Mouse (Mus musculus): Measurements from ENCODE around the gene Zfp617.
"Not testable (repeated sequence)": the region's sequence is repeated elsewhere in the genome, so short reads cannot be mapped to it uniquely, and the experiment has no call there.

The Zfp617 gene

GRCm38 (mm10) chr8:71908309-71909261 is at the start of gene Zfp617, which contains the start of gene Zfp882:
Gene Zfp617 (plus strand): TSS chr8:71908635.
Gene Zfp882 (plus strand): TSS chr8:71908608.
- peak; percentile 98 for ATAC-seq (ENCODE audit: insufficient number of reproducible peaks, low FRiP score, low TSS enrichment)

GRCm38 (mm10) chr8:71861551-71861950 is 46.9 kb upstream of the Zfp617 start:
- not testable (repeated sequence) for ATAC-seq (ENCODE audit: insufficient number of reproducible peaks, low FRiP score, low TSS enrichment)

GRCm38 (mm10) chr8:71862038-71862437 is 46.4 kb upstream of the Zfp617 start:
- not testable (repeated sequence) for ATAC-seq (ENCODE audit: insufficient number of reproducible peaks, low FRiP score, low TSS enrichment)

- ATAC-seq (ENCODE audit: insufficient number of reproducible peaks, low FRiP score, low TSS enrichment): peak; percentile 96
Observed at GRCm38 (mm10) chr8:71881618-71882274, 26.7 kb upstream of the Zfp617 start, which contains the start of gene Zfp709. Gene Zfp709 (plus strand): TSS chr8:71882019.

- not testable (repeated sequence) for ATAC-seq (ENCODE audit: insufficient number of reproducible peaks, low FRiP score, low TSS enrichment)
Observed at GRCm38 (mm10) chr8:71900666-71901065, 7.8 kb upstream of the Zfp617 start.

GRCm38 (mm10) chr8:71903084-71903483 is 5.4 kb upstream of the Zfp617 start:
- ATAC-seq (ENCODE audit: insufficient number of reproducible peaks, low FRiP score, low TSS enrichment): not testable (repeated sequence)

- ATAC-seq (ENCODE audit: insufficient number of reproducible peaks, low FRiP score, low TSS enrichment): no peak
Observed at GRCm38 (mm10) chr8:71906809-71907208, 1.6 kb upstream of the Zfp617 start.

GRCm38 (mm10) chr8:71907798-71908257 is 607 bp upstream of the Zfp617 start:
- ATAC-seq (ENCODE audit: insufficient number of reproducible peaks, low FRiP score, low TSS enrichment): no peak

GRCm38 (mm10) chr8:71912286-71912685 is 3.9 kb downstream of the Zfp617 start:
- no peak for ATAC-seq (ENCODE audit: insufficient number of reproducible peaks, low FRiP score, low TSS enrichment)

- ATAC-seq (ENCODE audit: insufficient number of reproducible peaks, low FRiP score, low TSS enrichment): peak; percentile 99
Observed at GRCm38 (mm10) chr8:71922567-71923401, 14.3 kb downstream of the Zfp617 start.

- ATAC-seq (ENCODE audit: insufficient number of reproducible peaks, low FRiP score, low TSS enrichment): no peak
Observed at GRCm38 (mm10) chr8:71925791-71926190, 17.4 kb downstream of the Zfp617 start.

GRCm38 (mm10) chr8:71926551-71926950 is 18.1 kb downstream of the Zfp617 start:
- no peak for ATAC-seq (ENCODE audit: insufficient number of reproducible peaks, low FRiP score, low TSS enrichment)

GRCm38 (mm10) chr8:71927779-71928178 is 19.3 kb downstream of the Zfp617 start:
- no peak for ATAC-seq (ENCODE audit: insufficient number of reproducible peaks, low FRiP score, low TSS enrichment)

GRCm38 (mm10) chr8:71938037-71938436 is 29.6 kb downstream of the Zfp617 start:
- not testable (repeated sequence) for ATAC-seq (ENCODE audit: insufficient number of reproducible peaks, low FRiP score, low TSS enrichment)

- ATAC-seq (ENCODE audit: insufficient number of reproducible peaks, low FRiP score, low TSS enrichment): no peak
Observed at GRCm38 (mm10) chr8:71940293-71941208, 32.1 kb downstream of the Zfp617 start.

GRCm38 (mm10) chr8:71941776-71942175 is 33.3 kb downstream of the Zfp617 start:
- ATAC-seq (ENCODE audit: insufficient number of reproducible peaks, low FRiP score, low TSS enrichment): no peak

GRCm38 (mm10) chr8:71948624-71949023 is 40.2 kb downstream of the Zfp617 start:
- ATAC-seq (ENCODE audit: insufficient number of reproducible peaks, low FRiP score, low TSS enrichment): no peak

- ATAC-seq (ENCODE audit: insufficient number of reproducible peaks, low FRiP score, low TSS enrichment): peak; percentile 100
Observed at GRCm38 (mm10) chr8:71950482-71951221, 42.2 kb downstream of the Zfp617 start, which contains the start of gene Zfp961. Gene Zfp961 (plus strand): TSS chr8:71951038.
